Mouse (Mus musculus): ENCODE data around the gene Tspan9. TPM values are rescaled to one million over a fixed set of nuclear protein-coding genes. Genes with fewer than 3 reads are reported as not detected.
A peak's percentile ranks its signal among the peaks of the same experiment; 100 is the strongest.

Tspan9 gene
- polyA plus RNA-seq, 1 experiment from 2014 or later: 69.7 TPM

GRCm38 (mm10) chr6:127942421-127942820, 201.0 kb downstream of the Tspan9 start:
- Histone ChIP-seq H3K36me3 (replicated peaks) (no peaks in the 10 kb centered on the region), H3K4me3 (no peak overlapping the region), H3K27ac (replicated peaks) (no peak overlapping the region), H3K9me3 (no peaks in the 10 kb centered on the region), H3K27me3 (replicated peaks; ENCODE audit: low read depth, poor library complexity, severe bottlenecking) (peaks cover 5% of the 10 kb centered on the region; the same call in 1 of the 2 replicates), H3K4me1 (peaks cover 5% of the 10 kb centered on the region; the same call in 1 of the 2 replicates)
- no peak for DNase-seq (ENCODE audit: low spot score)
- WGBS: 87% methylated on average over 8 of the region's 8 CpGs

- Histone ChIP-seq H3K4me3 (no peak overlapping the region), H3K27me3 (replicated peaks; ENCODE audit: low read depth, poor library complexity, severe bottlenecking) (no peaks in the 10 kb centered on the region), H3K9me3 (peaks cover 4% of the 10 kb centered on the region; the same call in 1 of the 2 replicates), H3K36me3 (replicated peaks) (peaks cover 3% of the 10 kb centered on the region; the same call in 1 of the 2 replicates), H3K4me1 (peaks cover 25% of the 10 kb centered on the region), H3K27ac (replicated peaks) (no peak overlapping the region)
- no peak for DNase-seq (ENCODE audit: low spot score)
- WGBS: 83% methylated on average over 3 of the region's 3 CpGs
Observed at GRCm38 (mm10) chr6:127935105-127935504, 208.3 kb downstream of the Tspan9 start.

- Histone ChIP-seq H3K4me3 (no peak overlapping the region), H3K9me3 (peaks cover 4% of the 10 kb centered on the region; the same call in 1 of the 2 replicates), H3K27ac (replicated peaks) (no peak overlapping the region), H3K4me1 (peaks cover 26% of the 10 kb centered on the region), H3K36me3 (replicated peaks) (peaks cover 3% of the 10 kb centered on the region; the same call in 1 of the 2 replicates), H3K27me3 (replicated peaks; ENCODE audit: low read depth, poor library complexity, severe bottlenecking) (no peaks in the 10 kb centered on the region)
- 90% methylated on average over 5 of the region's 5 CpGs for WGBS
- no peak for DNase-seq (ENCODE audit: low spot score)
Observed at GRCm38 (mm10) chr6:127933841-127934240, 209.6 kb downstream of the Tspan9 start.

GRCm38 (mm10) chr6:127932697-127933096, 210.7 kb downstream of the Tspan9 start:
- 0 out of 2 replicates have a peak overlapping the region, but pooled peaks have one; percentile 13 for H3K4me3 ChIP-seq
- WGBS: 41% methylated on average over 5 of the region's 5 CpGs
- H3K27ac ChIP-seq (replicated peaks): peak overlapping the region; percentile 61
- peaks cover 4% of the 10 kb centered on the region; the same call in 1 of the 2 replicates for H3K9me3 ChIP-seq
- H3K27me3 ChIP-seq (replicated peaks; ENCODE audit: low read depth, poor library complexity, severe bottlenecking): no peaks in the 10 kb centered on the region
- peak; percentile 58 for DNase-seq (ENCODE audit: low spot score)
- H3K36me3 ChIP-seq (replicated peaks): peaks cover 3% of the 10 kb centered on the region; the same call in 1 of the 2 replicates
- H3K4me1 ChIP-seq: peaks cover 31% of the 10 kb centered on the region

- H3K4me3 ChIP-seq: no peak overlapping the region
- H3K27ac ChIP-seq (replicated peaks): no peak overlapping the region
- no peaks in the 10 kb centered on the region; the same call in 1 of the 2 replicates for H3K36me3 ChIP-seq (replicated peaks)
- no peak for DNase-seq (ENCODE audit: low spot score)
- H3K9me3 ChIP-seq: no peaks in the 10 kb centered on the region; the same call in 1 of the 2 replicates
- 80% methylated on average over 5 of the region's 5 CpGs for WGBS
- peaks cover 14% of the 10 kb centered on the region for H3K27me3 ChIP-seq (replicated peaks; ENCODE audit: low read depth, poor library complexity, severe bottlenecking)
- peaks cover 44% of the 10 kb centered on the region for H3K4me1 ChIP-seq
Observed at GRCm38 (mm10) chr6:127928682-127929081, 214.7 kb downstream of the Tspan9 start.

- no peaks in the 10 kb centered on the region; the same call in 1 of the 2 replicates for H3K36me3 ChIP-seq (replicated peaks)
- H3K4me3 ChIP-seq: no peak overlapping the region
- no peak for DNase-seq (ENCODE audit: low spot score)
- H3K4me1 ChIP-seq: peaks cover 25% of the 10 kb centered on the region
- peaks cover 34% of the 10 kb centered on the region for H3K27me3 ChIP-seq (replicated peaks; ENCODE audit: low read depth, poor library complexity, severe bottlenecking)
- H3K9me3 ChIP-seq: no peaks in the 10 kb centered on the region
- 70% methylated on average over 9 of the region's 9 CpGs for WGBS
- no peak overlapping the region; the same call in 1 of the 2 replicates for H3K27ac ChIP-seq (replicated peaks)
Observed at GRCm38 (mm10) chr6:127925915-127926314, 217.5 kb downstream of the Tspan9 start.

- Histone ChIP-seq H3K27me3 (replicated peaks; ENCODE audit: low read depth, poor library complexity, severe bottlenecking) (peaks cover 34% of the 10 kb centered on the region), H3K36me3 (replicated peaks) (no peaks in the 10 kb centered on the region), H3K4me1 (peaks cover 22% of the 10 kb centered on the region), H3K9me3 (no peaks in the 10 kb centered on the region), H3K27ac (replicated peaks) (no peak overlapping the region), H3K4me3 (no peak overlapping the region)
- 79% methylated on average over 6 of the region's 6 CpGs for WGBS
- DNase-seq (ENCODE audit: low spot score): no peak
Observed at GRCm38 (mm10) chr6:127924750-127925149, 218.6 kb downstream of the Tspan9 start.

GRCm38 (mm10) chr6:127923296-127923695, 220.1 kb downstream of the Tspan9 start:
- no peak overlapping the region for H3K4me3 ChIP-seq
- H3K9me3 ChIP-seq: no peaks in the 10 kb centered on the region
- H3K36me3 ChIP-seq (replicated peaks): no peaks in the 10 kb centered on the region
- whole genome bisulfite sequencing: 90% methylated on average over 9 of the region's 9 CpGs
- no peak overlapping the region for H3K27ac ChIP-seq (replicated peaks)
- H3K4me1 ChIP-seq: peaks cover 18% of the 10 kb centered on the region
- H3K27me3 ChIP-seq (replicated peaks; ENCODE audit: low read depth, poor library complexity, severe bottlenecking): peaks cover 37% of the 10 kb centered on the region
- no peak for DNase-seq (ENCODE audit: low spot score)

- Histone ChIP-seq H3K27ac (replicated peaks) (no peak overlapping the region), H3K36me3 (replicated peaks) (no peaks in the 10 kb centered on the region), H3K9me3 (no peaks in the 10 kb centered on the region), H3K27me3 (replicated peaks; ENCODE audit: low read depth, poor library complexity, severe bottlenecking) (peaks cover 37% of the 10 kb centered on the region), H3K4me3 (no peak overlapping the region), H3K4me1 (peaks cover 11% of the 10 kb centered on the region)
- WGBS: 71% methylated on average over 9 of the region's 9 CpGs
- DNase-seq (ENCODE audit: low spot score): no peak
Observed at GRCm38 (mm10) chr6:127921996-127922395, 221.4 kb downstream of the Tspan9 start.

- peak; percentile 82 for DNase-seq (ENCODE audit: low spot score)
- peaks cover 33% of the 10 kb centered on the region for H3K27me3 ChIP-seq (replicated peaks; ENCODE audit: low read depth, poor library complexity, severe bottlenecking)
- no peak overlapping the region for H3K27ac ChIP-seq (replicated peaks)
- H3K4me1 ChIP-seq: 0 out of 2 replicates have a peak, but pooled peaks cover 4% of the 10 kb centered on the region
- 7% methylated on average over 8 of the region's 8 CpGs for WGBS
- peaks cover 8% of the 10 kb centered on the region; the same call in 1 of the 2 replicates for H3K36me3 ChIP-seq (replicated peaks)
- H3K4me3 ChIP-seq: no peak overlapping the region
- no peaks in the 10 kb centered on the region; the same call in 1 of the 2 replicates for H3K9me3 ChIP-seq
Observed at GRCm38 (mm10) chr6:127920652-127921051, 222.7 kb downstream of the Tspan9 start.

- DNase-seq (ENCODE audit: low spot score): no peak
- Histone ChIP-seq H3K27ac (replicated peaks) (no peak overlapping the region; the same call in 1 of the 2 replicates), H3K27me3 (replicated peaks; ENCODE audit: low read depth, poor library complexity, severe bottlenecking) (peaks cover 24% of the 10 kb centered on the region), H3K4me3 (no peak overlapping the region), H3K9me3 (no peaks in the 10 kb centered on the region; the same call in 1 of the 2 replicates), H3K36me3 (replicated peaks) (peaks cover 11% of the 10 kb centered on the region; the same call in 1 of the 2 replicates), H3K4me1 (0 out of 2 replicates have a peak, but pooled peaks cover 4% of the 10 kb centered on the region)
- WGBS: 87% methylated on average over 6 of the region's 6 CpGs
Observed at GRCm38 (mm10) chr6:127919491-127919890, 223.9 kb downstream of the Tspan9 start.

- no peaks in the 10 kb centered on the region; the same call in 1 of the 2 replicates for H3K9me3 ChIP-seq
- WGBS: 74% methylated on average over 4 of the region's 4 CpGs
Observed at GRCm38 (mm10) chr6:127917712-127918111, 225.7 kb downstream of the Tspan9 start.

GRCm38 (mm10) chr6:127916993-127917392, 226.4 kb downstream of the Tspan9 start:
- 86% methylated on average over 3 of the region's 3 CpGs for WGBS

More at GRCm38 (mm10) chr6:127917712-127918111, 225.7 kb downstream of the Tspan9 start:
- peaks cover 14% of the 10 kb centered on the region for H3K27me3 ChIP-seq (replicated peaks; ENCODE audit: low read depth, poor library complexity, severe bottlenecking)
- DNase-seq (ENCODE audit: low spot score): no peak
- 0 out of 2 replicates have a peak, but pooled peaks cover 4% of the 10 kb centered on the region for H3K4me1 ChIP-seq
- H3K4me3 ChIP-seq: no peak overlapping the region
- H3K27ac ChIP-seq (replicated peaks): no peak overlapping the region; the same call in 1 of the 2 replicates
- H3K36me3 ChIP-seq (replicated peaks): peaks cover 11% of the 10 kb centered on the region; the same call in 1 of the 2 replicates

More at GRCm38 (mm10) chr6:127916993-127917392, 226.4 kb downstream of the Tspan9 start:
- no peak overlapping the region for H3K27ac ChIP-seq (replicated peaks)
- no peak overlapping the region for H3K4me3 ChIP-seq
- no peak for DNase-seq (ENCODE audit: low spot score)
- H3K9me3 ChIP-seq: no peaks in the 10 kb centered on the region; the same call in 1 of the 2 replicates
- peaks cover 9% of the 10 kb centered on the region for H3K27me3 ChIP-seq (replicated peaks; ENCODE audit: low read depth, poor library complexity, severe bottlenecking)
- 0 out of 2 replicates have a peak, but pooled peaks cover 4% of the 10 kb centered on the region for H3K4me1 ChIP-seq
- peaks cover 11% of the 10 kb centered on the region; the same call in 1 of the 2 replicates for H3K36me3 ChIP-seq (replicated peaks)

Measured in embryonic facial prominence, embryonic 10.5 days (tissue).